18 mouse cellular contexts compared by ENCODE assay signal in genomic region chr19:44791981-44792380, GRCm38 (mm10). TPM values are rescaled to one million over a fixed set of nuclear protein-coding genes. Genes with fewer than 3 reads are reported as not detected.
DNase-seq lines count a peak whose midpoint lies in the region; ATAC-seq and TF ChIP-seq lines count a peak whose summit lies in the region.
"Had no signal": no experiment of that assay in that cellular context is flagged by ENCODE, and none has a peak within 500 bp of the region (broad histone marks: within the 10 kb centered on the region; RNA-seq: fewer than 3 reads in every experiment).

No protein-coding gene starts in this region.

- no peak for TF ChIP-seq CTCF in kidney, adult 2 months (conservative IDR thresholded peaks at IDR 0.05; ENCODE audit: insufficient read depth, insufficient read length, low read depth, low read length)

- ATAC-seq in forebrain, embryonic 13.5 days: no peak
- ATAC-seq in forebrain, embryonic 11.5 days (replicated peaks; ENCODE audit: low FRiP score): no peak
- no peak for ATAC-seq in midbrain, embryonic 11.5 days (ENCODE audit: low FRiP score)
- ATAC-seq in midbrain, embryonic 14.5 days (ENCODE audit: low FRiP score, low TSS enrichment): no peak
- ATAC-seq: intestine, embryonic 15.5 days had no signal

- peaks cover 9% of the 10 kb centered on the region for H3K4me1 ChIP-seq in forebrain, embryonic 13.5 days
- peaks cover 3% of the 10 kb centered on the region; the same call in 1 of the 2 replicates for H3K4me1 ChIP-seq in forebrain, embryonic 11.5 days (replicated peaks; ENCODE audit: control insufficient read depth, insufficient read depth, low read length)
- H3K4me1 ChIP-seq in midbrain, embryonic 11.5 days (ENCODE audit: control insufficient read depth, insufficient read depth, low read length): peaks cover under 1% of the 10 kb centered on the region; the same call in 1 of the 2 replicates
- peaks cover 5% of the 10 kb centered on the region for H3K4me1 ChIP-seq in midbrain, embryonic 14.5 days (ENCODE audit: control insufficient read depth, insufficient read depth, low read length)
- peaks cover 3% of the 10 kb centered on the region; the same call in 1 of the 2 replicates for H3K4me1 ChIP-seq in kidney, adult 2 months (ENCODE audit: control insufficient read depth, insufficient read depth, low read length)
- H3K4me1 ChIP-seq: intestine, embryonic 15.5 days had no signal

- H3K36me3 ChIP-seq in forebrain, embryonic 13.5 days (ENCODE audit: poor library complexity, severe bottlenecking): no peaks in the 10 kb centered on the region
- no peaks in the 10 kb centered on the region for H3K36me3 ChIP-seq in forebrain, embryonic 11.5 days (ENCODE audit: control insufficient read depth, insufficient read depth, low read length)
- H3K36me3 ChIP-seq in midbrain, embryonic 11.5 days (ENCODE audit: control insufficient read depth, insufficient read depth, low read length): no peaks in the 10 kb centered on the region
- H3K36me3 ChIP-seq in midbrain, embryonic 14.5 days (ENCODE audit: control insufficient read depth, insufficient read depth, low read length): no peaks in the 10 kb centered on the region
- H3K36me3 ChIP-seq in kidney, adult 2 months (ENCODE audit: control insufficient read depth, insufficient read depth, low read length): no peaks in the 10 kb centered on the region
- H3K36me3 ChIP-seq: forebrain, embryonic 12.5 days; intestine, embryonic 15.5 days had no signal

- WGBS in forebrain, embryonic 13.5 days: 69% methylated on average over 4 of the region's 4 CpGs
- 89% methylated on average over 4 of the region's 4 CpGs for WGBS in forebrain, embryonic 11.5 days
- 87% methylated on average over 4 of the region's 4 CpGs for WGBS in midbrain, embryonic 11.5 days
- 83% methylated on average over 4 of the region's 4 CpGs for WGBS in midbrain, embryonic 14.5 days
- 39% methylated on average over 4 of the region's 4 CpGs for WGBS in kidney, adult 2 months

- no peak for DNase-seq in forebrain, embryonic 11.5 days (ENCODE audit: low spot score)
- DNase-seq in midbrain, embryonic 11.5 days (ENCODE audit: low spot score, missing footprints): peak; percentile 54
- no peak for DNase-seq in midbrain, embryonic 14.5 days
- DNase-seq in kidney, adult 2 months: peak; percentile 90
- no peak for DNase-seq in thymus, postnatal 10 days (ENCODE audit: low spot score in 2 of 2)
- no peak for DNase-seq in spleen, postnatal 10 days (ENCODE audit: low spot score in 2 of 2)
- DNase-seq: heart, adult 11 months; lung, embryonic 14.5 days; thymus, postnatal 25 days had no signal

- no peak overlapping the region for H3K27ac ChIP-seq in forebrain, embryonic 13.5 days
- no peak overlapping the region for H3K27ac ChIP-seq in forebrain, embryonic 11.5 days (ENCODE audit: low read depth, low read length)
- H3K27ac ChIP-seq in midbrain, embryonic 11.5 days (ENCODE audit: low read depth, low read length): no peak overlapping the region
- H3K27ac ChIP-seq in midbrain, embryonic 14.5 days (replicated peaks; ENCODE audit: low read depth, low read length): no peak overlapping the region
- H3K27ac ChIP-seq in kidney, adult 2 months (ENCODE audit: insufficient read depth, low read depth, low read length): no peak overlapping the region
- H3K27ac ChIP-seq: forebrain, embryonic 12.5 days; intestine, embryonic 15.5 days; macrophage; neural tube, embryonic 13.5 days had no signal

- H3K4me2 ChIP-seq in forebrain, embryonic 13.5 days: no peak overlapping the region
- no peak overlapping the region for H3K4me2 ChIP-seq in forebrain, embryonic 11.5 days (ENCODE audit: low read depth, low read length, severe bottlenecking)
- H3K4me2 ChIP-seq in midbrain, embryonic 11.5 days: no peak overlapping the region
- no peak overlapping the region for H3K4me2 ChIP-seq in midbrain, embryonic 14.5 days (ENCODE audit: low read length)
- H3K4me2 ChIP-seq: forebrain, embryonic 12.5 days; intestine, embryonic 15.5 days; lung, embryonic 14.5 days; neural tube, embryonic 13.5 days had no signal

- peak overlapping the region; percentile 21; the same call in 1 of the 2 replicates for H3K9ac ChIP-seq in forebrain, embryonic 13.5 days
- H3K9ac ChIP-seq in forebrain, embryonic 11.5 days (ENCODE audit: low read length): no peak overlapping the region
- H3K9ac ChIP-seq in midbrain, embryonic 11.5 days (ENCODE audit: low read length): no peak overlapping the region
- H3K9ac ChIP-seq in midbrain, embryonic 14.5 days (replicated peaks; ENCODE audit: low read length): no peak overlapping the region
- H3K9ac ChIP-seq: forebrain, embryonic 12.5 days; intestine, embryonic 15.5 days; lung, embryonic 14.5 days; neural tube, embryonic 13.5 days had no signal

- H3K9me3 ChIP-seq in forebrain, embryonic 13.5 days (replicated peaks): no peaks in the 10 kb centered on the region
- H3K9me3 ChIP-seq in forebrain, embryonic 11.5 days (ENCODE audit: control insufficient read depth, low read length): no peaks in the 10 kb centered on the region
- no peaks in the 10 kb centered on the region for H3K9me3 ChIP-seq in midbrain, embryonic 11.5 days (ENCODE audit: control insufficient read depth, low read length)
- no peaks in the 10 kb centered on the region for H3K9me3 ChIP-seq in midbrain, embryonic 14.5 days (ENCODE audit: control insufficient read depth, low read length)
- H3K9me3 ChIP-seq: forebrain, embryonic 12.5 days; intestine, embryonic 15.5 days; neural tube, embryonic 13.5 days had no signal

- no peak overlapping the region for H3K4me3 ChIP-seq in forebrain, embryonic 13.5 days
- no peak overlapping the region for H3K4me3 ChIP-seq in forebrain, embryonic 11.5 days (ENCODE audit: low read depth, low read length)
- no peak overlapping the region for H3K4me3 ChIP-seq in midbrain, embryonic 11.5 days (ENCODE audit: low read depth, low read length)
- no peak overlapping the region for H3K4me3 ChIP-seq in midbrain, embryonic 14.5 days (replicated peaks; ENCODE audit: low read depth, low read length)
- H3K4me3 ChIP-seq in kidney, adult 2 months (ENCODE audit: insufficient read depth, low read depth, low read length): no peak overlapping the region
- H3K4me3 ChIP-seq: forebrain, embryonic 12.5 days; intestine, embryonic 15.5 days; neural tube, embryonic 13.5 days had no signal

- TF ChIP-seq POLR2A in kidney, adult 2 months (IDR thresholded peaks at IDR 0.05; ENCODE audit: low read depth, low read length): no peak

- peaks cover 11% of the 10 kb centered on the region; the same call in 1 of the 2 replicates for H3K27me3 ChIP-seq in forebrain, embryonic 13.5 days
- H3K27me3 ChIP-seq in forebrain, embryonic 11.5 days (ENCODE audit: control insufficient read depth, insufficient read depth, low read length): no peaks in the 10 kb centered on the region
- H3K27me3 ChIP-seq in midbrain, embryonic 11.5 days (ENCODE audit: control insufficient read depth, insufficient read depth, low read length): no peaks in the 10 kb centered on the region
- H3K27me3 ChIP-seq in midbrain, embryonic 14.5 days (ENCODE audit: control insufficient read depth, insufficient read depth, low read length): no peaks in the 10 kb centered on the region
- H3K27me3 ChIP-seq in kidney, adult 2 months (replicated peaks; ENCODE audit: control insufficient read depth, insufficient read depth, low read length): no peaks in the 10 kb centered on the region
- H3K27me3 ChIP-seq: neural tube, embryonic 13.5 days had no signal

RNA-seq across cellular contexts. Expression of gene Pax2, which starts 36.1 kb away (rescaled TPM):
- polyA plus RNA-seq in forebrain, embryonic 13.5 days (2015; fragmentation: Nextera tagmentation; extraction: Ambion mirVana): 0.05 TPM in 1 of 2 replicates, not detected in the other
- 0.20 and 0.39 TPM in 2 replicates for polyA plus RNA-seq in forebrain, embryonic 11.5 days (2014; fragmentation: Nextera tagmentation; extraction: Ambion mirVana)
- polyA plus RNA-seq in midbrain, embryonic 11.5 days (2014; fragmentation: Nextera tagmentation; extraction: Ambion mirVana): 0.34 and 0.57 TPM in 2 replicates
- polyA plus RNA-seq in midbrain, embryonic 14.5 days (2014; fragmentation: Nextera tagmentation; extraction: Ambion mirVana): 1.7 and 1.9 TPM in 2 replicates
- polyA plus RNA-seq in kidney, adult 2 months (2012; rRNA removed): 25.8 and 29.7 TPM in 2 replicates
- polyA plus RNA-seq: heart, embryonic 14.5 days; liver, adult 2 months; macrophage; small intestine, adult 2 months; stomach, embryonic 16.5 days had no signal

Comparison
In these comparisons a context has a peak if more than half of its experiments do, and no peak if none do; other contexts are left out.
1. DNase-seq: peak in midbrain, embryonic 11.5 days (single experiment) and kidney, adult 2 months (single experiment); none in forebrain, embryonic 11.5 days (single experiment), midbrain, embryonic 14.5 days (single experiment), thymus, postnatal 10 days (0 of 2) and spleen, postnatal 10 days (0 of 2).